Mouse (Mus musculus) midbrain, postnatal 0 days (tissue): Measurements from ENCODE around the gene Camk2n2. TPM values are rescaled to one million over a fixed set of nuclear protein-coding genes. Genes with fewer than 3 reads are reported as not detected.

ENCODE experiments used
- ATAC-seq: fragments of 200-750 bp; cut with Nextera tagmentation; 2 replicates; pipeline ENCODE4 v1.8.0; 2017; ENCODE audit warnings: moderate number of reproducible peaks, mild to moderate bottlenecking, moderate TSS enrichment, moderate library complexity; ENCODE audit not compliant: low FRiP score
- DNase-seq: peaks from one replicate; pipeline ENCODE4 v3.0.0-alpha.2; 2015; ENCODE audit warnings: low spot score
- H3K27ac ChIP-seq: fragments of 300-500 bp; sonication (generic); 2 replicates; pipeline ENCODE4 v1.5.1; 2014; ENCODE audit warnings: low read depth, mild to moderate bottlenecking, low read length, mixed read lengths
- H3K27me3 ChIP-seq: fragments of 300-500 bp; sonication (generic); 2 replicates; pipeline ENCODE4 v1.6.1; 2014; ENCODE audit warnings: low read length, control low read depth, mixed read lengths; ENCODE audit not compliant: insufficient read depth
- H3K36me3 ChIP-seq: fragments of 300-500 bp; sonication (generic); 2 replicates; pipeline ENCODE4 v1.6.1; 2014; ENCODE audit warnings: low read length, control low read depth, mixed read lengths; ENCODE audit not compliant: insufficient read depth
- H3K4me1 ChIP-seq: fragments of 300-500 bp; sonication (generic); 2 replicates; pipeline ENCODE4 v1.6.1; 2014; ENCODE audit warnings: mild to moderate bottlenecking, control low read depth, antibody characterized with exemption, low read length, mixed read lengths; ENCODE audit not compliant: insufficient read depth
- H3K4me2 ChIP-seq: fragments of 300-500 bp; sonication (generic); 2 replicates; pipeline ENCODE4 v1.6.1; 2014; ENCODE audit warnings: low read depth, mild to moderate bottlenecking, low read length, mixed read lengths; ENCODE audit not compliant: poor library complexity, severe bottlenecking
- H3K4me3 ChIP-seq: fragments of 300-500 bp; sonication (generic); 2 replicates; pipeline ENCODE4 v1.5.1; 2014; ENCODE audit warnings: low read depth, mild to moderate bottlenecking, low read length, moderate library complexity
- H3K9ac ChIP-seq: fragments of 300-500 bp; sonication (generic); replicated peaks from 2 replicates; pipeline ENCODE4 v1.6.1; 2014; ENCODE audit warnings: mild to moderate bottlenecking, low read length, moderate library complexity, mixed read lengths; ENCODE audit not compliant: poor library complexity, severe bottlenecking
- H3K9me3 ChIP-seq: fragments of 300-500 bp; sonication (generic); 2 replicates; pipeline ENCODE4 v1.6.1; 2016; ENCODE audit warnings: low read length, control low read depth
- CTCF ChIP-seq: IDR thresholded peaks from 2 replicates; pipeline ENCODE4 v1.5.1; 2016; ENCODE audit warnings: antibody characterized with exemption, mild to moderate bottlenecking
- WGBS: fragments of 180-500 bp; shearing (Covaris S2); extraction: QIAGEN DNeasy Blood & Tissue Kit; methylation state at CpG from one replicate; pipeline ENCODE4 v1.1.7; 2014; 5-methylcytosine and 5-hydroxymethylcytosine counted together
- microRNA counts: library from miRNA; unstranded; fragments of <30 nt; microRNA quantifications from one replicate; lab custom pipeline; 2015
- microRNA-seq: library from miRNA; unstranded; fragments of <30 nt; microRNA quantifications from one replicate; pipeline ENCODE4, GENCODE M21; 2016; ENCODE audit warnings: borderline number of aligned reads
- polyA plus RNA-seq: library from polyadenylated mRNA; unstranded; fragments of >200 nt; fragmentation: Nextera tagmentation; extraction: Ambion mirVana; gene quantifications from 2 replicates; pipeline ENCODE4 v1.2.1, GENCODE M21; 2015
- total RNA-seq: library from RNA; depleted of rRNA; stranded (reverse); fragments of >200 nt; gene quantifications from 2 replicates; pipeline ENCODE4 v1.2.3, GENCODE M21; 2014; rRNA removed

Camk2n2 gene
- total and polyA plus RNA-seq, 2 experiments from 2014 or later, result 87.6 to 111 TPM

DNA sequence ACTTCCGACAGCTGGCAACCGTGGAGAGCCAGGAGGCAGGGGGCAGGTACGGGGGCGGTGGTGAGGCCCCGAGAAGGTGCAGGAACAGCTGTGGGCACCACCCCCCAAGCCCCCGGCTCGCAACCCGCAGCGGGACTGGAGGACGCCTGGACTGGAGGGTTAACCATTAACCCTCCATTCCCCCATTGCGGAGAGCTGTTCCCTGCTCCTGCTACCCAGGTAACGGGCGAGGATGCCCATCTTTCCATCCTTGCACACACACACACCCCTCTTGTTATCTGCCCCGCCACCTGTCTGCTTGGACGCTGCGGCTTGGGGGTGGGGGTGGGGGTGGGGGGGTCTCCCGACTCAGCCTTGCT is 30.4 kb downstream of the Camk2n2 start:
- DNase-seq (no peak), ATAC-seq (peak; percentile 11)
- no peak for TF ChIP-seq CTCF
- Histone ChIP-seq H3K9ac (peak overlapping the region; percentile 69), H3K4me2 (peak overlapping the region; percentile 75), H3K4me3 (peak overlapping the region; percentile 66), H3K27me3 (peaks cover 13% of the 10 kb centered on the region; the same call in 1 of the 2 replicates), H3K9me3 (no peaks in the 10 kb centered on the region), H3K36me3 (no peaks in the 10 kb centered on the region; the same call in 1 of the 2 replicates), H3K27ac (no peak overlapping the region), H3K4me1 (peaks cover 2% of the 10 kb centered on the region; the same call in 1 of the 2 replicates)
- 6% methylated on average over 17 of the region's 17 CpGs for WGBS

DNA sequence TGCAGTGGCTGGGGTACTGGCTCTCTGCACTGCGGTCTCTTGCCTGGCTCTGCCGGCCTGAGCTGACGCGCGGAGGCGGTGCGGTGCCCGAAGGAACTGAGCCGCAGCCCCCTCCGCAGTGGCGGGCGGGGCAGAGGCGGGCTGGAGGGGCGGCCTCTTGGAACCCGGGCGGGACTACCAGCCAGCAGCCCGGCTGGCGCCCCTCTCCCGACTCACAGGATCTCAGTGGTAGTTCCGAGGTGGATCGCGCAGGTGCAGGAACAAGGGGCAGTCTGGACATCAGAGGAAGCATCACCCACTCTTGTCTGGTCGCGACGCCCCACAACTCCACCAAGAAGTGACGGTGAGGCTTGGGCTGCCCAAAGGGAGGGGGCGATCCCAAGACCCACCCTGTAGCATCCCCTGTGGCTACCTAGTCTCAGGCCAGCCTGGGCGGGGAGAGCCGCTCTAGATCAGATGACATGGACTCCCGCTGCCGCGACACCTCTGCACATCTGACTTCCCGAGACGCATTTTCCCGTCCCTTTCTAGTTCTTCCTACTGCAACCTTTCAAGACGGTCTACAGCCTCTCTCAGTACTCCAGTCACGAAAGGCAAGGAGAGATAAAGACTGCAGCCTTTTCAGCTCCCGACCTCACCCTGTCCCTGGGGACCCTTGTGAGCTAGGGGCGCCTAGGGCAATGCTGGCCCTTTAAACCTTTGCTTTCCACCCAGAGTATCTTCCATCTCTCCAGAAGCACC is 31.0 kb downstream of the Camk2n2 start:
- peaks cover 13% of the 10 kb centered on the region; the same call in 1 of the 2 replicates for H3K27me3 ChIP-seq

DNA sequence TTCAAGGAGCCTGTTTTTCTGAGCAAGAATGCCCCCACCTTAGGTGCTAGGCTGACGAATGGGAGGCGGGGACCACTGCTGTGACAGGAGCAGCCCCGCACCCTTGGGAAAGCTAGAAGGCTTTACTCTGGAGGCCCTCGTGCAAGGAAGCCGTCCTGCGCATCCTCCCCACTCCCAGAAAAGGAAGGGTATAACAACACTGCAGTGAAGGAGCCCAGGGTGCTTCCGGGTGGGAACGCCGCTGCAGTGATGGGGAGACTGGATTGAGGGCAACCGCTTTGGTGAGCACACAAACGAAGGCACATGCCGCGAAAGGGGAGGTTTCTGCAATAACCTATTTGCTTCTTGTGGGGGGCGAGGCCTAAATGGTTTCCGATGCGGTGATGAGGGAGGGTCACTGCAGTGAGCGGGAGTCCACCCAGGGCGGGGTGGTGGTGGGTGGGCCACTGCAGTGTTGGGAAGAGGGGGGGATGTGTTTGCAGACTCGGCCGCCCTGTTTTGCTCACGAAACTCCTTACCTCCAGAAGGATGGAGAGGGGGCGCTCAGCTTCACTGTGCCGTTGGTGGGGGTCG is 31.6 kb downstream of the Camk2n2 start, which contains the start of gene Vwa5b2:
Vwa5b2 (plus strand) TSS at position 106 of the 573 bp plus-strand sequence.
- WGBS, result under 1% methylated on average over 23 of the region's 24 CpGs
- peak within 1 kb of the TSS; percentile 69 for H3K9ac ChIP-seq
- peak within 1 kb of the TSS; percentile 66 for H3K4me3 ChIP-seq
- TF ChIP-seq CTCF, result peak; percentile 16; the same call in 1 of the 2 replicates
- DNase-seq, result peak; percentile 44
- no peaks in the 10 kb centered on the region for H3K36me3 ChIP-seq
- peak within 1 kb of the TSS; percentile 83 for H3K27ac ChIP-seq
- ATAC-seq, result peak; percentile 50
- H3K4me1 ChIP-seq, result peaks cover 2% of the 10 kb centered on the region; the same call in 1 of the 2 replicates
- peak within 1 kb of the TSS; percentile 75 for H3K4me2 ChIP-seq
- H3K9me3 ChIP-seq, result no peaks in the 10 kb centered on the region
- peaks cover 13% of the 10 kb centered on the region; the same call in 1 of the 2 replicates for H3K27me3 ChIP-seq

More for the DNA sequence above, 31.0 kb downstream of the Camk2n2 start:
- Histone ChIP-seq H3K27ac (peak overlapping the region; percentile 83), H3K4me3 (peak overlapping the region; percentile 66), H3K4me2 (peak overlapping the region; percentile 75), H3K9ac (peak overlapping the region; percentile 69), H3K36me3 (no peaks in the 10 kb centered on the region), H3K9me3 (no peaks in the 10 kb centered on the region), H3K4me1 (peaks cover 2% of the 10 kb centered on the region; the same call in 1 of the 2 replicates)
- no peak for TF ChIP-seq CTCF
- DNase-seq (peak; percentile 82), ATAC-seq (peak; percentile 88)
- under 1% methylated on average over 37 of the region's 39 CpGs for WGBS

MicroRNAs encoded within 50 kb of the gene (microRNA counts, 519-probe panel; counts per million panel counts)
- 4,365 counts per million, percentile 86 among the panel's probes with 10 or more counts for microRNA mmu-miR-1224 (lab: Ali Mortazavi, UCI)

Small RNA genes within 50 kb of the gene (microRNA-seq; reads per million reads assigned to microRNA genes)
- 138 reads per million, percentile 49 among the genes with 10 or more reads in this experiment for gene Mir1224

Other genes with a start within 250 kb of the Camk2n2 start
- gene Abcc5, start 194.9 kb downstream of the Camk2n2 start, total RNA-seq, result 68.7 and 90.1 TPM in 2 replicates
- 98.7 and 110 TPM in 2 replicates for gene Abcc5, start 194.9 kb downstream of the Camk2n2 start, polyA plus RNA-seq
- gene Eif2b5, start 122.5 kb downstream of the Camk2n2 start, total RNA-seq, result 87.2 and 96.4 TPM in 2 replicates
- gene Eif2b5, start 122.5 kb downstream of the Camk2n2 start, polyA plus RNA-seq, result 70.0 and 74.6 TPM in 2 replicates
- 44.9 and 46.3 TPM in 2 replicates for gene Dvl3, start 104.3 kb downstream of the Camk2n2 start, total RNA-seq
- gene Dvl3, start 104.3 kb downstream of the Camk2n2 start, polyA plus RNA-seq, result 24.6 and 29.5 TPM in 2 replicates
- 975 and 994 TPM in 2 replicates for gene Ap2m1, start 85.8 kb downstream of the Camk2n2 start, total RNA-seq
- 1,551 and 1,562 TPM in 2 replicates for gene Ap2m1, start 85.8 kb downstream of the Camk2n2 start, polyA plus RNA-seq
- gene Abcf3, start 72.7 kb downstream of the Camk2n2 start, total RNA-seq, result 65.3 and 76.0 TPM in 2 replicates
- gene Abcf3, start 72.7 kb downstream of the Camk2n2 start, polyA plus RNA-seq, result 73.1 and 75.2 TPM in 2 replicates
- 65.7 and 66.6 TPM in 2 replicates for gene Vwa5b2, start 31.8 kb downstream of the Camk2n2 start, total RNA-seq
- gene Vwa5b2, start 31.8 kb downstream of the Camk2n2 start, polyA plus RNA-seq, result 35.5 and 36.4 TPM in 2 replicates
- 5.2 and 6.8 TPM in 2 replicates for gene Eef1akmt4, start 9.7 kb downstream of the Camk2n2 start, total RNA-seq
- 3.3 TPM in 2 replicates for gene Eef1akmt4, start 9.7 kb downstream of the Camk2n2 start, polyA plus RNA-seq
- not detected in 2 replicates for gene Gm49333, start 9.7 kb downstream of the Camk2n2 start, total RNA-seq
- gene Gm49333, start 9.7 kb downstream of the Camk2n2 start, polyA plus RNA-seq, result not detected in 2 replicates
- 21.3 and 38.2 TPM in 2 replicates for gene Alg3, start 9.6 kb downstream of the Camk2n2 start, total RNA-seq
- 32.7 and 36.4 TPM in 2 replicates for gene Alg3, start 9.6 kb downstream of the Camk2n2 start, polyA plus RNA-seq
- 24.4 and 26.9 TPM in 2 replicates for gene Ece2, start 8.5 kb upstream of the Camk2n2 start, total RNA-seq
- gene Ece2, start 8.5 kb upstream of the Camk2n2 start, polyA plus RNA-seq, result 16.7 and 16.9 TPM in 2 replicates
- 201 and 235 TPM in 2 replicates for gene Psmd2, start 30.4 kb upstream of the Camk2n2 start, total RNA-seq
- 311 and 316 TPM in 2 replicates for gene Psmd2, start 30.4 kb upstream of the Camk2n2 start, polyA plus RNA-seq
- gene Eif4g1, start 47.0 kb upstream of the Camk2n2 start, total RNA-seq, result 403 and 430 TPM in 2 replicates
- gene Eif4g1, start 47.0 kb upstream of the Camk2n2 start, polyA plus RNA-seq, result 102 and 118 TPM in 2 replicates
- gene Fam131a, start 72.0 kb upstream of the Camk2n2 start, total RNA-seq, result 152 and 173 TPM in 2 replicates
- 70.9 and 75.9 TPM in 2 replicates for gene Fam131a, start 72.0 kb upstream of the Camk2n2 start, polyA plus RNA-seq
- 40.0 and 40.3 TPM in 2 replicates for gene Polr2h, start 96.4 kb upstream of the Camk2n2 start, total RNA-seq
- 72.3 and 84.6 TPM in 2 replicates for gene Polr2h, start 96.4 kb upstream of the Camk2n2 start, polyA plus RNA-seq
- 61.9 and 69.4 TPM in 2 replicates for gene Clcn2, start 96.5 kb upstream of the Camk2n2 start, total RNA-seq
- 21.1 and 21.9 TPM in 2 replicates for gene Clcn2, start 96.5 kb upstream of the Camk2n2 start, polyA plus RNA-seq
- 17.1 and 18.1 TPM in 2 replicates for gene Chrd, start 111.8 kb upstream of the Camk2n2 start, total RNA-seq
- 4.1 TPM in 2 replicates for gene Chrd, start 111.8 kb upstream of the Camk2n2 start, polyA plus RNA-seq
- gene Thpo, start 113.2 kb upstream of the Camk2n2 start, total RNA-seq, result 0.71 and 1.8 TPM in 2 replicates
- gene Thpo, start 113.2 kb upstream of the Camk2n2 start, polyA plus RNA-seq, result 0.76 and 0.81 TPM in 2 replicates